Mouse (Mus musculus) forebrain, embryonic 10.5 days (tissue): ENCODE data around the gene Rbm20. TPM values are rescaled to one million over a fixed set of nuclear protein-coding genes. Genes with fewer than 3 reads are reported as not detected.

Experiments
- DNase-seq: peaks from one replicate; pipeline ENCODE4 v3.0.0-alpha.2; 2017; ENCODE audit warnings: low spot score; ENCODE audit errors: extremely low spot score
- H3K27ac ChIP-seq: fragments of 300-500 bp; sonication (generic); 2 replicates; pipeline ENCODE4 v1.5.1; 2016; ENCODE audit warnings: mild to moderate bottlenecking
- H3K27me3 ChIP-seq: fragments of 300-500 bp; sonication (generic); 2 replicates; pipeline ENCODE4 v1.6.1; 2016; ENCODE audit warnings: mild to moderate bottlenecking; ENCODE audit not compliant: poor library complexity, severe bottlenecking
- H3K36me3 ChIP-seq: fragments of 300-500 bp; sonication (generic); replicated peaks from 2 replicates; pipeline ENCODE4 v1.6.1; 2016; ENCODE audit warnings: mild to moderate bottlenecking, moderate library complexity
- H3K4me1 ChIP-seq: fragments of 300-500 bp; sonication (generic); 2 replicates; pipeline ENCODE4 v1.6.1; 2016
- H3K4me3 ChIP-seq: fragments of 300-500 bp; sonication (generic); 2 replicates; pipeline ENCODE4 v1.5.1; 2016; ENCODE audit warnings: mild to moderate bottlenecking, moderate library complexity
- H3K9me3 ChIP-seq: fragments of 300-500 bp; sonication (generic); 2 replicates; pipeline ENCODE4 v1.6.1; 2016; ENCODE audit warnings: mild to moderate bottlenecking, moderate library complexity
- WGBS: fragments of 180-500 bp; shearing (Covaris S2); methylation state at CpG from one replicate; pipeline ENCODE4 v1.1.7; 2016; 5-methylcytosine and 5-hydroxymethylcytosine counted together
- polyA plus RNA-seq: library from polyadenylated mRNA; unstranded; fragments of >200 nt; fragmentation: Nextera tagmentation; extraction: Ambion mirVana; gene quantifications from 2 replicates; pipeline ENCODE4 v1.2.1, GENCODE M21; 2016

Rbm20 gene
- polyA plus RNA-seq, 1 experiment from 2014 or later: 1.6 TPM

DNA sequence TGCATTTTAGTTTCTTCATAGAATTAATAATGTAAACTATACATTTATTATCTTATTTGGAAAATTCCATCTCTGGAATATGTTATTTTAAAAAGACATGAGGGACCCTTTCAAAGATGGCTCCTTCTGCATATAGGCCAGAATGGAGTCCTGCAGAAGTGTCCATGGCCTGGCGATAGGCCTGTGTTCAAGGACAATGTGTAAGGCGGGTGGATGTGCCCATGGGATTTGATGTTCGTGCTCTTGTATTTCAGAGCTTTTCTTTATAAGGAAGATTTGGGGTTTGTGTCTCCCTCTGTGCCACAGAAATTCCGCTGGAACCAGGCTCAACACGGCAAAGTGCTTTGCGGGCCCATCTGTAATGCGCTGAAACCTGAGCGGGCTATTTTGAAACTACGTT lies 2.1 kb downstream of the Rbm20 start:
- Histone ChIP-seq H3K27ac (no peak overlapping the region), H3K27me3 (peaks cover 86% of the 10 kb centered on the region), H3K36me3 (no peaks in the 10 kb centered on the region), H3K4me3 (no peak overlapping the region), H3K4me1 (peaks cover 35% of the 10 kb centered on the region), H3K9me3 (no peaks in the 10 kb centered on the region)
- 95% methylated on average over 9 of the region's 9 CpGs for WGBS
- DNase-seq: no peak

DNA sequence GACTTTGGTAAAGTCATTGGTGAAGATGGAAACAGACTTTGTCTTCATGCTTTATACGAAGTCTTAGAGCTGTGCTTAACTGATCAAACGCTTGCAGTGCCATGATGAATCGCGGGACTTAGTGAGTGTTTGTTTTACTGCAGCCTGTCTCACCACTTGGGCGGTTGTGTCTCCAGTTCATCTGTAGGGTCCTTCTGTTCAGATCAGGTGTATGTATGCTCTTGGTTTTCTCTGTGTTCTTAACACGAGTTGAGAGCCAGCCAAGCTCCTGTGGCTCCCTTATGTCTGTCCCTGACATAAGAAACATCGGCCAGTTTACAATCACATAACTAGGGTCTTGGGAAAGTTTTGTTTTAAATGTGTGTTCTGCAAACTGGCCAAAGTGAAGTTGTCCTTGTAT lies 2.9 kb downstream of the Rbm20 start:
- WGBS: 90% methylated on average over 7 of the region's 7 CpGs
- Histone ChIP-seq H3K36me3 (no peaks in the 10 kb centered on the region), H3K4me3 (no peak overlapping the region), H3K27ac (no peak overlapping the region), H3K27me3 (peaks cover 78% of the 10 kb centered on the region), H3K9me3 (no peaks in the 10 kb centered on the region), H3K4me1 (peaks cover 30% of the 10 kb centered on the region)
- no peak for DNase-seq

DNA sequence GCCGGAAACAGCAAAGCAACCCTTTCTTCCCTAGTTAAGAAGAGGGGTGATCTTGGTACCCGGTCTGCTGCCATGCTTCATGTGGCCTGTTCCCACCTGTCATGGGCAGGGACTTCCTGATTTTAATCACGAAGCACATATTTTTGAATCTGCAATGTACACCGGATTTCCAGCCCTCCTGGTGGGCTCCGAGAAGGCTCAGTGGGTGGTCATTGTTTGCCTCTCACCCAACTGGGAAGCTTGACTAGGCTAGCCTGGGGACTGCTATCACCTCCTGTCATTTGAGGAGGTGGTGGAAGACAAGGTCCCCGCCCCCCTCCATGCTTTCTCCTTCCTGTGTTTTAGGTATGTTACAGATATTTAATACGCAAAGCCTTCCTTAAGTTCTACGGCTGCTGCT lies 5.3 kb downstream of the Rbm20 start:
- 47% methylated on average over 8 of the region's 8 CpGs for WGBS
- peaks cover 54% of the 10 kb centered on the region for H3K27me3 ChIP-seq
- H3K4me3 ChIP-seq: no peak overlapping the region
- no peaks in the 10 kb centered on the region for H3K9me3 ChIP-seq
- no peak for DNase-seq
- peaks cover 14% of the 10 kb centered on the region for H3K4me1 ChIP-seq
- no peaks in the 10 kb centered on the region for H3K36me3 ChIP-seq
- no peak overlapping the region for H3K27ac ChIP-seq

DNA sequence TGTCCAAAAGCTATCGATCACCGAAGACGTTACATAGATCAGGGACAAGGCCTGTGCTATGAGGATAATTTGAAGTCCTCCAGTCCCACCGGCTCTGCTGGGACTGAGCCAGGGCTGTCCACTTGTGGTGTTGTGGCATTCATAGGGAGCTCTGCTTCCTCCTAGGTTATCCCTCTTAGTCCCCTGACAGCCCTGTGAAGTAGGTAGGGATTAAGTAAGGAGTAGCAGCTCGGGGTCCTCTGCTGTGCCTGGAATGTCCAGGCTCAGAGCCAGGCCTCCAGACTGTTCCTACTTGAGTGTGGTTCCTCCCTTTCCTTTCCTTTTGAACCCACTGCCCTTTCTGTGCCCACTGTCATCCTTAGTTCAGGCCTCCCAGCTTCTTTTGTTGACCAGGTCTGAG lies 10.5 kb downstream of the Rbm20 start:
- WGBS: 86% methylated on average over 5 of the region's 5 CpGs
- Histone ChIP-seq H3K27ac (no peak overlapping the region), H3K4me1 (peaks cover 3% of the 10 kb centered on the region), H3K4me3 (no peak overlapping the region), H3K27me3 (0 out of 2 replicates have a peak, but pooled peaks cover 8% of the 10 kb centered on the region), H3K36me3 (no peaks in the 10 kb centered on the region), H3K9me3 (no peaks in the 10 kb centered on the region; the same call in 1 of the 2 replicates)
- no peak for DNase-seq

DNA sequence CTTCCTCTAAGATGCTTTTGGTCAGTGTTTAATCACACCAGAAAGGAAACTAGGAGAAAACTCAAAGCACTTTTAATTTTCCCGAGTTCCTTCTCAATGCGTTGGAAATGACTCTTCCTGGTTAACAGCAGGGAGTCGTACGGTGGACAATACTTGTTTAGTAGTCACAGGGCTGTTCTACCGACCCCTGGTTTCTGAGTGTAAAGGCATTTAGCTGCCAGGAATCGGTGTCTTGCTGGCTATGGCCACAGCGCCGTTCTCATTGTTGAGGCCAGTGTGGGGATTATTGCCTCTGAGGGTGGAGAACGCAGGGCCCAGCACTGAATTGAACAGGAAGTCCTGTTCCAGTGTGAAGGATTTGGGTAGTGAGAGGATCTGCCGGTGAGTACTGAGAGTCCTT lies 13.7 kb downstream of the Rbm20 start:
- Histone ChIP-seq H3K27ac (no peak overlapping the region), H3K27me3 (no peaks in the 10 kb centered on the region), H3K4me1 (peaks cover 4% of the 10 kb centered on the region), H3K36me3 (no peaks in the 10 kb centered on the region), H3K9me3 (no peaks in the 10 kb centered on the region; the same call in 1 of the 2 replicates), H3K4me3 (no peak overlapping the region)
- WGBS: 66% methylated on average over 10 of the region's 10 CpGs
- DNase-seq: no peak

DNA sequence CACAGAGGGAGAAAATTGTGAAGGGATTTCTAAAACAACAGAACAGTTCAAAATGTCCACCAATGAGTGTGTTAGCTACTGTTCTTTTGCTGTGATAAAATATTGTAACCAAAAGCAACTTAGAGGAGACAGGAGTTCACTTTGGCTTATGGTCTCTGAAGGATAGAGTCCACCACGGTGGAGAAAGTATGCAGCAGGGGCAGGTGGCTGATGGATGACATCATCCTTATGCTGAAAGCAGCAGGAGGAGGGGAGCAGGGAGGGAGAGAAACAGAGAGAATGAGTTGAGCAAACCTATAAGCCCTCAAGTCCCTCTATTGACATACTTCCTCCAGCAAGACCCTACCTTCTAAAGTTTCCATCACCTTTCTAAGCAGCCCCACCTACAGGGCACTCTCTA lies 16.9 kb downstream of the Rbm20 start:
- H3K4me1 ChIP-seq: peaks cover 27% of the 10 kb centered on the region
- no peaks in the 10 kb centered on the region for H3K9me3 ChIP-seq
- H3K4me3 ChIP-seq: no peak overlapping the region
- no peak for DNase-seq
- no peaks in the 10 kb centered on the region for H3K36me3 ChIP-seq
- H3K27ac ChIP-seq: no peak overlapping the region
- WGBS: 50% methylated on average over 1 of the region's 1 CpGs
- peaks cover under 1% of the 10 kb centered on the region; the same call in 1 of the 2 replicates for H3K27me3 ChIP-seq

DNA sequence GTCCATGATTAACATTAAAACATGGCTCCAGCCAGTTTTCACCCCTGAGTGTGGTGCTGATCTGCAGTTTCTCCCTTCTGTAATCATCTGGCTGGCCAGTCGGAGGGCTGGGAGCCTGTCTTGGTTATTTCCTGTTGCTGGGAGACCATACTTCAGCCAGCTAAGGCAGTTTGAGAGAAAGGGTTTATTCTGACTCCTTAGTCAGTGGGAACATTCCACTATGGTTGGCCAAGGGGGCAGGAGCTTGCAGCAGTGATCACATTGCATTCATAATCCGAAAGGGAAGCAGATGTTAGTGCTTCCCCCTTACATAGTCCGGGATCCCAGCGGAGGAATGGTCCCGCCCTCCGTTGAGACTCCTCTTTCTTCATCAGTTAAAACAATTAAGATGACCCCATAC lies 19.0 kb downstream of the Rbm20 start:
- Histone ChIP-seq H3K27me3 (peaks cover 4% of the 10 kb centered on the region; the same call in 1 of the 2 replicates), H3K9me3 (no peaks in the 10 kb centered on the region), H3K4me3 (no peak overlapping the region), H3K27ac (no peak overlapping the region), H3K36me3 (no peaks in the 10 kb centered on the region), H3K4me1 (peaks cover 38% of the 10 kb centered on the region)
- WGBS: 82% methylated on average over 6 of the region's 6 CpGs
- no peak for DNase-seq

DNA sequence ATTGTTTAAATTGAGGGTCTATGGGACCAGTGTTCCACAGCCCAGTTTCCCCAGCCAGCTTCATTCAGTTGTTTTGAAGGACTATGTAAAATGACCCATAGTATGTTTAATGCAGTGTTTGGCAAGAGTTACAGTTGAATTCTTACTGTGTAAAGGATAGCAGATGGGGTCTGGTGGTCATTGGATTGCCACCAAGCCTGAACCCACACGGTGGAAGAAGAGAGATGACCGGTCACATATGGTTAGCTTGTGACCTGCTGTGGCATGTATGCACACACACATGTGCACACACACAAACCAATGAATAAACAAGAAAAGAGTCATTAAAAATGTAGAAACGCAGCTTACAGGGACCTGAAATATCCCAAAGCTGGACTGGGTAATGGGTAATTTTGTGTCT lies 19.5 kb downstream of the Rbm20 start:
- H3K27me3 ChIP-seq: peaks cover 4% of the 10 kb centered on the region; the same call in 1 of the 2 replicates
- WGBS: 91% methylated on average over 3 of the region's 3 CpGs
- no peak overlapping the region for H3K27ac ChIP-seq
- H3K4me3 ChIP-seq: no peak overlapping the region
- no peaks in the 10 kb centered on the region for H3K36me3 ChIP-seq
- peaks cover 38% of the 10 kb centered on the region for H3K4me1 ChIP-seq
- no peaks in the 10 kb centered on the region for H3K9me3 ChIP-seq
- no peak for DNase-seq

DNA sequence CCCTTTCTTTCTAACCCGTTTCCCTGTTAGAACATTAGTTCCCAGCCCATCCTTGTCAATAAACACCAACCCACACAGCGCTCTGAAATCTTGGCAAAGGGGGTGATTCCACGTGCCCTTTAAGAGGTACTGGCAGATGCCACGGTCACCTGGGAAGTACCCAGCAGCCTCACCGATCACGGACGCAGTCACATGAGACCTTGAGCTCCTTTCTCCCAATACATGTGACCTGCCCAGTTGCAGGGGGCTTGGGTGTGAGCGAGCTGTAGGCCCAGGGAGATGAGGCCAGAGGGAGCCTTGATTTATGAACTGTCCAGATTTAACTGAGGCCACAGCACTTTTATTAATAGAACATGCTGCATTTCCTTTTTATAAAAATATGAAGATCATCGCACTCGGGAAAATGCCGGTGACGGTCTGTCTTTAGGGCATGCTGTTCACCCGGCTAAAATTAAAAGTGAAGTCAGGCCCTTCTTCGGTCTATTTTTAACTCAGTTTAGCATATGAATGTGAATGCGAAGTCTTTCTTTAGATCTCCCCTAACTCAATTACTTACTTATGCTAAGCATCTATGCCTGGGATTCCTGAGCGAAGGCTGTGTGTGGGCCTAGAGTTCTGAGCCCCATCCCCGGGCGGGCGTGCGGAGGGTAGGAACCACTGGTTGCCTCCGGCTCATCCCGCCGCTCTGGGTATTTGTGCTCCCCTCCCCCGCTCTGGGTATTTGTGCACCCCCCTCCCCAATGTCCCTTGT lies 20.4 kb downstream of the Rbm20 start:
- H3K4me1 ChIP-seq: peaks cover 38% of the 10 kb centered on the region
- no peak for DNase-seq
- H3K36me3 ChIP-seq: no peaks in the 10 kb centered on the region
- no peaks in the 10 kb centered on the region for H3K9me3 ChIP-seq
- no peak overlapping the region for H3K4me3 ChIP-seq
- WGBS: 32% methylated on average over 24 of the region's 24 CpGs
- H3K27me3 ChIP-seq: peaks cover 6% of the 10 kb centered on the region; the same call in 1 of the 2 replicates
- peak overlapping the region; percentile 4; the same call in 1 of the 2 replicates for H3K27ac ChIP-seq

DNA sequence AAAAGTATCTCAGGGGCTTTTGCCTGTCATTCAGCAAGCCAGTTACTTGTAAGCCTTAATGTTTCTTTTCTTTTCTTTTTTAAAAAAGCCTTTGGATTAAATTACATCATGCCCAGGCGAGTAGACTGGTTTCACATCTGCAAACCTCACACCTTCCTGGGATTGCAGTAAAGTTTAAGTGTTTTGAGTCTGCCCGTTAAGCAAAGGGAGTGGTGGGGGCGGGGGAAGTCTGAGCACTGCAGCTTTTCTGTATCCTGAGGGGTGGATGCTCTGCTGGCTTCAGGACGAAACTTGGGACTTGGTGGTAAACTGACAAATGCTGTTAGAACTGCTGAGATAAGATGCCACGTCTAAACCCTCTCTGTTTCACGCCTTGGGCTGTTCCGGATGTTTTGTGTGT lies 22.6 kb downstream of the Rbm20 start:
- H3K36me3 ChIP-seq: no peaks in the 10 kb centered on the region
- H3K4me3 ChIP-seq: no peak overlapping the region
- no peak overlapping the region for H3K27ac ChIP-seq
- peaks cover 12% of the 10 kb centered on the region; the same call in 1 of the 2 replicates for H3K27me3 ChIP-seq
- H3K4me1 ChIP-seq: peaks cover 41% of the 10 kb centered on the region
- WGBS: 34% methylated on average over 7 of the region's 7 CpGs
- DNase-seq: no peak
- no peaks in the 10 kb centered on the region for H3K9me3 ChIP-seq

DNA sequence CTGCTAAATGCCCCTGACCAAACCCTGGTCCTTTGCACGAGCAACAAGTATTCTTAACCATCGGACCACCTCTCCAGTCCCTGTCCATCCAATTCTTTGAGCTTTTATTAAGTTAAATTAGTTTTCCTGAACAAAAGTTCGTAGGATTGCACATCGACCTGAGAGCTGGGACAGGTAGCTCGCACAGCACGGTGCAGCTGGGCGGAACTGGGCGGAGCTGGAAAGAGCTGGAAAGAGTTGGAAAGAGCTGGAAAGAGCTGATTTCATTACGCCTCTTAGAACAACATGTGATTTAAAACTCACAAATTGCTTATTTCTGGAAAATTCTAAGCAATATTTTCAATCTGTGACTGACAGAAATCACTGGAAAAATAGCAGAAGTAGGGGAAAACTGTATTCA lies 24.3 kb downstream of the Rbm20 start:
- no peak for DNase-seq
- Histone ChIP-seq H3K27me3 (peaks cover 18% of the 10 kb centered on the region; the same call in 1 of the 2 replicates), H3K4me3 (no peak overlapping the region), H3K27ac (no peak overlapping the region), H3K4me1 (peaks cover 43% of the 10 kb centered on the region), H3K9me3 (no peaks in the 10 kb centered on the region), H3K36me3 (no peaks in the 10 kb centered on the region)
- 92% methylated on average over 9 of the region's 9 CpGs for WGBS

DNA sequence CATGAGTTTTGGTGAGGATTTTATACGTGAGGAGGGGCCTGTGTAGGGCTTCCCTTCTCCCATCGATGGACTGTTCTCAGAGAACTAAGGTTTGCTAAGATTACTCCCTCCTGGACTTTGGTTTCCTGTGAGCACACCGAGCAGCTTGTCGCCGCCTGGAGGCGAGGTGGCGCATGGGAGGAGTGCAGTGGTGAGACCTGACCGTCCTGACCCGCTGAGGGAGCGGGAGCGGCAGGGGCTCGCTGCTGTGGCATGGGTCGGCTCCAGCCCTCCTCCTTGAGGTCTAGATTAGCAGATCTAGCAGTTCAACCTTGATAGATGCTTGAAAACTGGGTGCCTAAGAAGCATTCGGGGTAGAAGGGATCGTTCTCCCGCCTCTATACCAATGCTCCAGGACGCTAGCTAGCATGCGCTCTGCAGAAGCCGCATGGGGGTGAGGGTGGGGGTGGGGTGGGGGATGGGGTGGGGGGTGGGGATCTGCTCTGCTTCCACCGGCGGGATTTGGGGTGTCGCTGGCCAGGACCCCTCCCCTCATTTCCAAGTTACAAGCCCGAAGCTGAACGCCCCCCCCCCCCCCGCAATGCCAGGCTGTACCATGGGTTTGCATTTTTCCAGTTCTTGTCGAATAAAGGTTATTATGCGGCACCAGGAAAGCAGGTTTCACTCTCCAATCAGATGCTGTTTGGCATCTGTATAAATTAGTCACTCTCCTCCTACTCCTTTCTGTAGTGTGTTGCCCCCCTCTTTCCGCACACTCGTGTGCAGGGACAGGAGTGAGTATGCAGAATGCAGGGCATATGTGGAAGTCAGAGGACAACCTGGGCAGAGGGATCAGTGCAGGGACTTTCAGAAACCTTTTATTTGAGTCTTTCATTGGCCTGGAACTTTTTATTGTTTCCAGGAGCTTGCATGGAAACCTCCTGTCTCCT lies 28.1 kb downstream of the Rbm20 start:
- Histone ChIP-seq H3K4me1 (peaks cover 15% of the 10 kb centered on the region), H3K4me3 (peak overlapping the region; percentile 54), H3K36me3 (no peaks in the 10 kb centered on the region), H3K9me3 (peaks cover 3% of the 10 kb centered on the region; the same call in 1 of the 2 replicates), H3K27me3 (0 out of 2 replicates have a peak, but pooled peaks cover 14% of the 10 kb centered on the region), H3K27ac (peak overlapping the region; percentile 86)
- 4% methylated on average over 26 of the region's 29 CpGs for WGBS
- DNase-seq: peak; percentile 82
